Mouse (Mus musculus) cerebellum, postnatal 4 days (tissue): Measurements from ENCODE around the gene Plin1.

ENCODE experiments used
- DNase-seq, 2 experiments: peaks; one replicate each; pipeline ENCODE4 v3.0.0; 2022; ENCODE audit warnings: low spot score in 2 of 2, mixed read lengths in 1 of 2

The Plin1 gene

GRCm38 (mm10) chr7:79736511-79736910 lies 3.8 kb upstream of the Plin1 start:
- DNase-seq, result no peak

- DNase-seq, result no peak
These were observed 1.9 kb upstream of the Plin1 start for GRCm38 (mm10) chr7:79734563-79734962.

DNA sequence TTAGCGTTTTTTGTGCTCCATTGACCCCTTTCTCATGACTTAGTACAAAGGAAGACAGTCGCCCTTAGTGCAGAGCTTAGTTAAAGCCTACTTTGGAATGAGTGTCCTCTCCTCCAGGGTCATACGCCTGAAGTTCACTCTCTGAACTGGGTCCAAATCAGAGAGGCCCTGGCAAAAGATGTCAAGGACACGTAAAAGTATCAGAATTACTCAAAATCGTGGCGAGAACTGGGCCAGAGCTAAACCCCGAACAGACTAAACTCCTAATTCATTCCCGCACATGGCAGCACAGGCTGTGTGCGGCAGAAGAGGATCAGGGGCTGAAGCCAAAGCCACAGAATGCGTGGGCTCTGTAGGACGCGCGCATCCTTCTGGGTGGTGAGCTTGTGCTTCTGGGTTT lies 1.3 kb downstream of the Plin1 start:
- DNase-seq, result no peak

- no peak for DNase-seq
These were observed 2.8 kb downstream of the Plin1 start for GRCm38 (mm10) chr7:79729743-79730370.

DNA sequence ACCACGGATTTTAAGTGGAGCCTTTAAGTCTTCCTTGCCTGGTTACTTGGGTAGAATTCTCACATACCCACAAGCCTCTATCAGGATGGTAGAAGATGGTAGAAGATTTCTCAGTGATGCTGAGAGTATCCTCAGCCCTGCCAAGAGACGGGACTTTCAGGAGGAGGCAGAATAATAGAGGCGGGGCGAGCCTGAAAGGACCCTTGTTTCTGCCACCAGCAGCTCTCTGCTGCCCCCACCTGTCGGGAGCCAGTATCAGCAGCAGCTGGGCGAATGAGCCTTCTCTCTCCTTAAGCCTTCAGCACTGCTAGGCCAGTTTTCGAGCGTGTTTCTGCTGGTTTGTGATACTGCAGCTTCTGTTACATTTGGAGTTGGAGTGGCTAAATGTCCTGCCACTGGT lies 3.5 kb downstream of the Plin1 start:
- peak; percentile 34 to 73 for DNase-seq

- peak in 1 of 2 experiments; percentile 59 for DNase-seq
These were observed 4.5 kb downstream of the Plin1 start for GRCm38 (mm10) chr7:79728219-79728618.

DNA sequence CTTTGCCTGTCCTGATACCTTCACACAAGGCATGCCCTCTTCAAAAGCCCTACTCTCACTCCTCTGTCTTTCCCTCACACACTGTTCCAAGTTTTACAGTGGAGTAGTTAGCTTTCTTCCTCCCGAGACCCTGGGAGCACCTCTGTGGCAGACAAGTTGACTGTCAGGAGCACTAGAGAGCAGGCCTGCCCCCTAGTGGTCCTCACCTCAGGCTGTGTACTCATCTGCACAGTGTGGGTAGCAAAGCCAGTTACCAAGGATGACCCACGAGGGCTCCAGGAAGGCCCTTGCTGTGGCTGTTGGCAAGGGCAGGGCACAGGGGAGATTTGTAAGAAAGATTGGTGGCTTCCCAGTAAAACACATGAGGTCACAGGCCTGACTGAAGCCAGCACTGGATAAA lies 5.6 kb downstream of the Plin1 start:
- peak in 1 of 2 experiments; percentile 49 for DNase-seq

GRCm38 (mm10) chr7:79721386-79721977 lies 11.2 kb downstream of the Plin1 start:
- peak in 1 of 2 experiments; percentile 31 for DNase-seq

- peak; percentile 50 to 77 for DNase-seq
These were observed 17.3 kb downstream of the Plin1 start, which contains the start of gene Kif7 for GRCm38 (mm10) chr7:79715187-79715981. Gene Kif7, minus strand, starts transcription at chr7:79715720.

GRCm38 (mm10) chr7:79710831-79711230 lies 21.9 kb downstream of the Plin1 start:
- no peak for DNase-seq

DNA sequence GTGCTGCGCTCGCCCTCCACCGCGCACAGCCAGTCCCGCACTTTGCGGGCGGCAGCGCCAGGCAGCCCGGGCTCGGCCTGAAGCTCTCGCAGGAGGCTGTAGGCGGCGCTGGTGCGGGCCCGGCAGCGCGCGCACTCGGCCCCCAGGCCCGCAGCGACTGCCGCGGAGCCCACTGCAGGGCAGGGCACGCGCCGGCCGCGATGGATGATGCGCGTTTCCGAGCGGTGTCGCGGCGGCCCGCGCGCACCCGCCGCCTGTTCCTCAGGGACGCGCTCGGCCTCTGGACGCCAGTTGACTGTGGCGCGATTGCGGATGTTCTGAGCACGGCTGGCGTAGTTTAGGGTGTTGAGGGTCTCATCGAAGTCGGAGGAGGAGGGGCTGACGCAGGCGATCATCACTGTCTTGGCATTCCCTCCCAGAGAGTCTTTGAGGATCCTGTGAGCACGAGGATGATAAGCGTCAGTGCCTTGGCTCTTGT lies 22.5 kb downstream of the Plin1 start:
- peak; percentile 46 to 69 for DNase-seq

DNA sequence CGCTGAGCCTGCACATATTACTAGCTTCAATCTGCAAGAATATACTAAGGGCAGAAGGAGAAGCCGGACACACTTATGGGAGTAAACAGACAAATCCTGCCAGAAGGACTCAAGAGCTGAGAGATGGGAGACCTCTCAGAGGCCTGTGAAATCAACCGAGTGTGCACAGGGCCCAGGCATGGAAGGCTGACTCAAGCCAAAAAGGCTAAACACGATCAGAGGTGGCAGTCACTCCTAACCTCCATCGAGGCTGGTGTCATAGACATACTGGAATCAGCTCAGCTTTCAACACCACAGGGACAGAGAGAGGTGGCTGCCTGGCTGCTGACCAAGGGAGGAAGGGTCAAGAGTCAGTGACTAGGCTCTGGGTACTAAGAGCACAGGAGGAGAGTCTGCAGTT lies 27.5 kb downstream of the Plin1 start:
- no peak for DNase-seq

DNA sequence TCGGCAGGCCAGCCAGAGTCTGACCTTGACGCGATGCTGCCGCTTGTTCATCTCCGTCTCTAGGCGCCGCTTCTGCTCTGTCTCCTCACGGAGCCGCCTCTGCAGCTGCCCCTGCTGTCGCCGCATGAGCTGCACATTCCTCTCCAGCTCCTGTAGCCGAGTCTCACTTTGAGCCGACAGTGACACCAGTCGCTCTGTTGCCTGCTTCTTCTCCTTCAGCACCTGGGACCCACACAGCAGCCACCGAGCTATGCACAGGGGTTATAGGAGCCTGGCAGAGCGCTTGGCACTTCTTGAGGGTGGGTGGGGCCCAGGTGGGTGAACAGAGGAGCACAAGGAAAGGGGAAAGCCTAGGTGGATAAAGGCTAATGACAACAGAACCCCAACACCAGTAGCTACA lies 29.9 kb downstream of the Plin1 start:
- no peak for DNase-seq

DNA sequence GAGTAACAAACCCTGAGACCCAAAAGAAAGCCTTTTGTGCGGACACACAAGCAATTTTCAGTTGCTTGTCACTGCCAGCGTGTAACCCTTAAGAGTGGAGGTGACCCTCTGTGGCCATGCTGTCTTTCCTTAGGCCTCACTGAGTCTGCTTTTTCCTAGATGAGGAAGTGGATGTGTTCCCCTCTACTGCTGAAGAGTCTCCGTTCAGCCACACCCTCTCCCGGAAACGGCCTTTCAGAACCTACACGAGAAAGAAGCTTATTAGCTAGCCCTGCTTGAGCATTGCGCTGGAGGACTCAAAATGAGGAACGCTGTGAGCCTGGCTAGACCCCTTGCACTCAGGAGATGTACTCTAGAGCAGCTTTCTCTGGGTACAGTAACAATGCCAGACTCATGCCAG lies 36.2 kb downstream of the Plin1 start:
- no peak for DNase-seq

GRCm38 (mm10) chr7:79680231-79680630 lies 52.5 kb downstream of the Plin1 start:
- DNase-seq, result no peak

- DNase-seq, result no peak
These were observed 53.5 kb downstream of the Plin1 start for GRCm38 (mm10) chr7:79679186-79679585.

DNA sequence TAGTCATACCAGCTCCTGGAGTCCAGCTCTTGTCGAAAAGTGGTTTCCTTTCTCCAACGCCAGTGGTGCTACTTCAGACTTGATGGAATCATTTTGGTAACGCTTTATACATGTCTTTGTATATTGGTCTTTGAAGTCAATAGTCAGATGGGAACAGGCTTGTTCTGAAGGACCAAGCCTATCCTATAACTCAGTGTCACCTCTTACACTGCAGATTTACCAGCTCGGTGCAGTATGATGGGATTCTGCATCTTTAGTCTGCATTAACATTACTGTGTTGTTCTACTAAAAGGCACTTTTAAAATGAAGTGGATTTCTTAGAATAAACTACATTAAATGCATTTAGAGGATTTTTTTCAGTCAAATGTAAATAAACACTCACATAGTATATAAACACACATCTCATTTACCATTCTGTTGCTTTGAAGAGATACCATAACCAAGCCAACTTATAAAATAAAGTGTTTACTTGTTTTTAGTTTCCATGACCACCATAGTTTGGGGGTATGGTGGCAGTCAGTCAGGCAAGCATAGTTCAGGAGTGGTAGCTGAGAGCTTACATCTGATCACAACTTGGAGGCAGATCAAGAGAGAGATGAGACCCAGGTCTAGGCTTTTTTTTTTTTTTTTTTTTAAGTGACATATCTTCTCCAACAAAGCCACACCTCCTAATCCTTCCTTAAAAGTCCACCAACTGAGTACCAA lies 61.7 kb downstream of the Plin1 start:
- no peak for DNase-seq
